Mouse (Mus musculus) gastrocnemius, postnatal 36 days (tissue): ENCODE data around the gene Gm18336. TPM values are rescaled to one million over a fixed set of nuclear protein-coding genes. Genes with fewer than 3 reads are reported as not detected.
"Not testable (repeated sequence)": the region's sequence is repeated elsewhere in the genome, so short reads cannot be mapped to it uniquely, and the experiment has no call there.

Experiments used
- DNase-seq, 2 experiments: peaks; one replicate each; pipeline ENCODE4 v3.0.0; 2022
- intact Hi-C: fragments of 180-260 bp; cut with DNase I; formaldehyde crosslinking; loops from one replicate; pipeline ENCODE4 v1.15.1; 2025
- long read RNA-seq, 2 experiments: library from polyadenylated mRNA; stranded (forward); transcript quantifications; one replicate each; pipeline ENCODE4 v2.0.0; 2021
- total RNA-seq, 2 experiments: library from RNA; stranded (reverse); gene quantifications; 2 replicates each; pipeline ENCODE4 v1.2.3; 2021

Gm18336 gene
- total RNA-seq: not detected
- long read RNA-seq, experiment 1: 0 reads
- long read RNA-seq, experiment 2: 0 reads

DNA sequence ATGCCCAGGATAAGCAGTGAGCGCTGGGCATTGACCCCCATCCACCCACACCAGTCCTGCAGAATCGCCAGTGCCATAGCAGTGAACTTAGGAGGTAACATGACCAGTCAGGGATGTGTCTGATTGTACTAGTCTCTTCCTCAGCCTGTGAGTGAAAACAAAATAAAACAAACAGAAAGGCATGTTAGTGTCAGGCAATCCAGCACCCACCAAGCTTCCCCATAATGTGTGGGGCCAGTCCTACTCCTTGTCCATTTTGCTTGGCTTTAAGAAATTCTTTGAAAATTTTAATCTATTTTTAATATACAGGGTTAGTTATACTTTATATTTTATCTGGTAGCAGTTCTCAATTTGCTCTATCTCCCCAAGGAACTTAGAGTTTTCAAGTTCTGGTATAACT lies at the start of gene Gm18336:
TSS of gene Gm18336 (minus strand) at position 101 of the 400 bp plus-strand sequence.
- intact Hi-C loops: not testable (repeated sequence)

DNA sequence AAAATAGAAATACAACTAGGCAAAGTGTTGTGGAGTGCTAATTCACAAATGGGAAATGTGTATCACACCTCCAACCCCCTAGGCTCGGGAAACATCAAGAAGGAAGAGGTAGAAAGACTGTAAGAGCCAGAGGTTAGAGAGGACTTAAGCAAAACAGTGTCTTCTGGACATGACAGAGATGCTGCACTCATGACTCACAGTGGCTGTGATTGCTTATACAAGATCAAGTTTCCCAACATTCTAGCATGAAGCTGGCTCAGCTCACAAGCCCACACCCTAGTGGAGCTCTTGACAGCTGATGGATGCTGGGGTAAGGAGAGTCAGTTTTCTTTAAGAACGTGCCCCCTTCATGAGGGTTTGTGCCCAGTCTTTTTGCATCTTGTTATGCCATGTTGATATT lies 42.9 kb upstream of the Gm18336 start:
- intact Hi-C loops: no loop called here
- no peak for DNase-seq

More for the DNA sequence above, at the start of gene Gm18336:
- DNase-seq: not testable (repeated sequence)

DNA sequence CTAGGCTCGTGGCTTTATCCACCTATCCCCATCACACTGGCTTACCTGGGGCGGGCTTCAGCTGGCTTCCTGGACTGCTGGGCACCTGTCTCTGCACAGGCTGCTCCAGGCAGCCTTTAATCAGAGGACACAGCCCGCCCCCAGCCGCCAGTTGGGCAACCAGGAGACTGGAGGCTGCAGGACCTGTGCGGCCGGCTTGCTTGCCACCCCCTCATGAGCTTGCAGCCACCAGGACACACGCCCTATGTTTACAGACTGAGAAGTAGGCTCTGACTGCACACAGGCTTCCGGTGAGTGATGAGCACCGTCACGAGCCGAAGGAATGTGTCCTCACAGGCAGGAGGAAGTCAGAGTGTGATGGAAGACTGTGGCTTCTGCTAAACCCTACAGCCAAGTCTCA lies 36.7 kb upstream of the Gm18336 start, which contains the start of gene Trex2:
TSS of gene Trex2 (minus strand) at position 93 of the 400 bp plus-strand sequence.
- no peak for DNase-seq
- intact Hi-C loops: loop anchor here (5.0 kb wide), 1 partner anchor 383 kb away; no protein-coding TSS in a partner anchor

- intact Hi-C loops: no loop called here
- DNase-seq: no peak
Measured at GRCm38 (mm10) chrX:73432850-73433249, 34.3 kb upstream of the Gm18336 start.

DNA sequence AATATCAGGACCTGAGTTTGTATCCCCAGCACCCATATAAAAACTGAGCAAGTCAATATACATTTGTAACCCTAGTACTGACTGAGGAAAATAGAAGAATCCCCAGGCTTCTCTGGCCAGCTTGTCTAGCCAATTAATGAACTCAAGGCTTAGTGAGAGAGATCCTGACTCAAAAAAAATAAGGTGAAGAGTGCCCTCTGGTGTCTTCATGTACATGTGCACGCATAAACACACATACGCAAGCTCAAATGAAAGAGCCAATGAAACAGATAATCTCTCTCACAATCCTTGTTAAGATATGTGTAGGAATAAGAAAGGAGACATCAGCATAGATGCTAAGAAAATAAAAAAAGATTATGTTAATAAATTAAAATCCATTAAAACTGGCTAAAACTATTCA lies 31.5 kb upstream of the Gm18336 start:
- DNase-seq: no peak
- intact Hi-C loops: no loop called here

- intact Hi-C loops: no loop called here
- DNase-seq: no peak
Measured at GRCm38 (mm10) chrX:73412767-73413166, 14.2 kb upstream of the Gm18336 start.

GRCm38 (mm10) chrX:73410880-73411517 lies 12.5 kb upstream of the Gm18336 start, which contains the start of gene Zfp92:
Gene Zfp92, plus strand, starts transcription at chrX:73411096.
- intact Hi-C loops: no loop called here
- no peak for DNase-seq

DNA sequence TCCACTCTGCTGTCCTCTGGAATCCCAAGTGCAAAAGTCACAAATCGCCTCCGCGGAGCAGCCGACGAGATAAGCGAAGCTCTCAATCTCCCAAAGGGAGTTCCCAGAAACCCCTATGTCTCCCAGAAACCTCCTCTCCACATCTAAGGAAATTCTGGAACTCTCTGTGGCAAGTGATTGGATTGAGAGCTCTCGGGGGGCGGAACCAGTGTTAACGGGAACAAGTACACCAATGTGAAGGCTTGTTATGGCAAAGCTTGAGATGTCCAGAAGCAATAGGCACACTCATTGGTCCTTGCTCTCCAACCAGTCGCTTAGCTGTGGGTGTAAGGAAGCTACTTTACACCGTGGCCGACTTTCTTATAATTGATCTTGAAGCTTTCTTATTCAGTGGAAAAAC lies 3.1 kb upstream of the Gm18336 start:
- no peak for DNase-seq
- intact Hi-C loops: no loop called here

DNA sequence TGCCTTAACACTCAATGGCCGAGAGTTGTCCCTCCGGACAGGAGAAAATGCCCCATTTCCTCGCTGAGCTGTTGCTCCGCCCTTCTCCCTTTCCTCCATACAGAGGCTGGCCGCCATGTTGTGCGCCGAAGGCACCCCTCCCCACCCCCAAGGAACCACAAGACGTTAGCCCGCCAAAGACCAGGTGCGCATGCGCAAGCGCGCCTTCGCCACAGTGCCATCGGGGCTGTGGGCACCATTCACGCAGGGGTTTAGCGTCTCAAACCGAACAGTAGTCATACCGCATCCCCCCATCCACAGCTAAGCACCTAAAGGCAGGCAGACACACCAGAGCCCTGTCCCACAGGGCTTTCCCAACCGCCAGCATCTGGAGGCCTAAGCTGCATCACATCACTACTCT lies 2.4 kb upstream of the Gm18336 start:
- DNase-seq: no peak
- intact Hi-C loops: no loop called here

DNA sequence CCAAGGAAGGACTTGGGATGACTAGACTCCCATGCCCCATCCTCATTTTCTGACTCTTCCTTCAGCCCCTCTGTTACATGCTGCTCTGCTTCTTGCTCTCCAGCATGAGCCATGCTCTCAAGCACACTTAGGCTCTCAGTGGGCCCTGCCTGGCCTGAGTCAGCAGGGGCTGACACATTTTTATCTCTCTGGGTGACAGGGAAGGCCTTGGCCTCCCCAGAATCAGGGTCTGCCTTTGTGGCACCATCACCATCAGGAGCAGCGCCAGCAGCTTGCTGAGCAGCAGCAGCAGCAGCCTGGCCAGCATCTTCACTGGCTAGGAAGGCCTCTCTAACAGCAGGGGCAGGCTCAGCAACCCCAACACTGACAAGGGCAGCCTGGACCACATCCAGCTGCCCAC lies 2.1 kb downstream of the Gm18336 start:
- no peak for DNase-seq
- intact Hi-C loops: no loop called here

GRCm38 (mm10) chrX:73391481-73391880 lies 7.1 kb downstream of the Gm18336 start:
- intact Hi-C loops: no loop called here
- DNase-seq: no peak

DNA sequence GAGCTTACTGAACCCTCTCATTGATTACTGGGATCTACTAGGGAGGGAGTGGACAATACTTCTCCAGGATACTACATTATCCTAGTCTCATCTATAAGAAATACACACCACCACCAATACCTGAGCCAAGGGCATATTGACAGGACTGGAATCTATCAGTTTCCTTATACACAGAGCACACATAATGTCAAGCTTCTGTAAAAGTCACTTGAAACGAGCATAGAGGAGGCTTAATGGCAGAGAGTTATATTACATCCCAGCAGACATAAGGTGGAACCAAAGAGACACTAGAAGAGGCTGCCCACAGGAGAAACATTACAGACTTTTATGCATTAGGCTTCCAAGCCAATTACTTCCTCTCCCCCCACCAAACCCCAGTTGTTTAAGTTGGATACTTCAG lies 13.6 kb downstream of the Gm18336 start:
- no peak for DNase-seq
- intact Hi-C loops: no loop called here

- no peak for DNase-seq
Measured at GRCm38 (mm10) chrX:73384419-73384818, 14.1 kb downstream of the Gm18336 start.

GRCm38 (mm10) chrX:73363291-73363690 lies 35.2 kb downstream of the Gm18336 start:
- intact Hi-C loops: no loop called here
- no peak for DNase-seq

More at GRCm38 (mm10) chrX:73384419-73384818, 14.1 kb downstream of the Gm18336 start:
- intact Hi-C loops: no loop called here

- intact Hi-C loops: no loop called here
- no peak for DNase-seq
Measured at GRCm38 (mm10) chrX:73356719-73357118, 41.8 kb downstream of the Gm18336 start.

- intact Hi-C loops: no loop called here
- DNase-seq: no peak
Measured at GRCm38 (mm10) chrX:73356163-73356562, 42.4 kb downstream of the Gm18336 start.

Other genes with a start within 250 kb of the Gm18336 start
- gene Xlr5b, start 249.9 kb downstream of the Gm18336 start, total RNA-seq: not detected
- not detected for gene DXBay18, start 249.3 kb downstream of the Gm18336 start, total RNA-seq
- gene Spin2d, start 221.7 kb downstream of the Gm18336 start, total RNA-seq: not detected
- 1 to 10 TPM in 1 of 2 experiments, under 1 TPM in 1; 0.33 to 4.2 TPM for gene Xlr3b, start 206.5 kb downstream of the Gm18336 start, total RNA-seq
- under 1 TPM in 1 of 2 experiments, not detected in 1; 0.26 TPM for gene Xlr4b, start 184.4 kb downstream of the Gm18336 start, total RNA-seq
- 1 to 10 TPM; 4.9 to 6.6 TPM for gene F8a, start 170.4 kb downstream of the Gm18336 start, total RNA-seq
- gene Xlr4c, start 155.6 kb downstream of the Gm18336 start, total RNA-seq: under 1 TPM in 1 of 2 experiments, not detected in 1; 0.17 TPM
- gene Xlr3c, start 133.3 kb downstream of the Gm18336 start, total RNA-seq: not detected
- not detected for gene Xlr5a, start 105.8 kb downstream of the Gm18336 start, total RNA-seq
- gene Xlr5c, start 105.8 kb downstream of the Gm18336 start, total RNA-seq: not detected
- not detected for gene Gm45015, start 61.9 kb downstream of the Gm18336 start, total RNA-seq
- gene Zfp275, start 56.1 kb downstream of the Gm18336 start, total RNA-seq: 1 to 10 TPM; 4.4 to 5.6 TPM
- under 1 TPM in 1 of 2 experiments, not detected in 1; 0.15 TPM for gene Zfp92, start 12.4 kb upstream of the Gm18336 start, total RNA-seq
- not detected for gene Trex2, start 36.6 kb upstream of the Gm18336 start, total RNA-seq
- 10 to 100 TPM; 11.0 to 13.7 TPM for gene Haus7, start 60.3 kb upstream of the Gm18336 start, total RNA-seq
- 100 to 1,000 TPM in 1 of 2 experiments, 10 to 100 TPM in 1; 70.0 to 118 TPM for gene Bgn, start 84.9 kb upstream of the Gm18336 start, total RNA-seq
- gene Atp2b3, start 104.3 kb upstream of the Gm18336 start, total RNA-seq: 10 to 100 TPM; 13.2 to 14.3 TPM
- gene Dusp9, start 240.7 kb upstream of the Gm18336 start, total RNA-seq: not detected